Mouse (Mus musculus) limb, embryonic 12.5 days (tissue): ENCODE results near the gene Inpp5b. TPM values are rescaled to one million over a fixed set of nuclear protein-coding genes. Genes with fewer than 3 reads are reported as not detected.

Experiments used
- ATAC-seq: fragments of 200-750 bp; cut with Nextera tagmentation; 2 replicates; pipeline ENCODE4 v1.8.0; 2017; ENCODE audit warnings: low read depth, moderate TSS enrichment; ENCODE audit not compliant: insufficient number of reproducible peaks, insufficient read depth, low FRiP score, low TSS enrichment
- H3K27ac ChIP-seq: fragments of 300-500 bp; sonication (generic); 2 replicates; pipeline ENCODE4 v1.5.1; 2016; ENCODE audit warnings: mild to moderate bottlenecking, moderate library complexity
- H3K27me3 ChIP-seq: fragments of 300-500 bp; sonication (generic); 2 replicates; pipeline ENCODE4 v1.6.1; 2016; ENCODE audit warnings: mild to moderate bottlenecking, moderate library complexity
- H3K36me3 ChIP-seq: fragments of 300-500 bp; sonication (generic); 2 replicates; pipeline ENCODE4 v1.6.1; 2016; ENCODE audit warnings: mild to moderate bottlenecking, moderate library complexity
- H3K4me1 ChIP-seq: fragments of 300-500 bp; sonication (generic); replicated peaks from 2 replicates; pipeline ENCODE4 v1.6.1; 2016
- H3K4me2 ChIP-seq: fragments of 300-500 bp; sonication (generic); 2 replicates; pipeline ENCODE4 v1.6.1; 2016; ENCODE audit warnings: mild to moderate bottlenecking, moderate library complexity
- H3K4me3 ChIP-seq: fragments of 300-500 bp; sonication (generic); replicated peaks from 2 replicates; pipeline ENCODE4 v1.5.1; 2016; ENCODE audit warnings: mild to moderate bottlenecking
- H3K9ac ChIP-seq: fragments of 300-500 bp; sonication (generic); replicated peaks from 2 replicates; pipeline ENCODE4 v1.6.1; 2016; ENCODE audit warnings: mild to moderate bottlenecking, moderate library complexity
- H3K9me3 ChIP-seq: fragments of 300-500 bp; sonication (generic); 2 replicates; pipeline ENCODE4 v1.6.1; 2016; ENCODE audit warnings: mild to moderate bottlenecking, moderate library complexity
- WGBS: fragments of 180-500 bp; shearing (Covaris S2); methylation state at CpG from one replicate; pipeline ENCODE4 v1.1.7; 2016; 5-methylcytosine and 5-hydroxymethylcytosine counted together
- polyA plus RNA-seq: library from polyadenylated mRNA; unstranded; fragments of >200 nt; fragmentation: Nextera tagmentation; extraction: Ambion mirVana; gene quantifications from 2 replicates; pipeline ENCODE4 v1.2.1, GENCODE M21; 2016

The Inpp5b gene
- polyA plus RNA-seq, 1 experiment from 2014 or later, result 25.0 TPM

GRCm38 (mm10) chr4:124801552-124802308, 60.1 kb downstream of the Inpp5b start, which contains the start of gene Mtf1:
Gene Mtf1, plus strand, starts transcription at chr4:124802104.
- peak within 1 kb of the TSS; percentile 76 for H3K4me2 ChIP-seq
- H3K4me3 ChIP-seq, result peak within 1 kb of the TSS; percentile 83
- H3K36me3 ChIP-seq, result peaks cover 52% of the 10 kb centered on the region
- H3K9ac ChIP-seq, result peak within 1 kb of the TSS; percentile 91
- peak within 1 kb of the TSS; percentile 97 for H3K27ac ChIP-seq
- H3K9me3 ChIP-seq, result no peaks in the 10 kb centered on the region
- peak; percentile 82 for ATAC-seq
- H3K4me1 ChIP-seq, result peaks cover 13% of the 10 kb centered on the region
- WGBS, result 3% methylated on average over 21 of the region's 21 CpGs
- no peaks in the 10 kb centered on the region for H3K27me3 ChIP-seq

- H3K36me3 ChIP-seq, result peaks cover 59% of the 10 kb centered on the region
- peak overlapping the region; percentile 97 for H3K27ac ChIP-seq
- peak overlapping the region; percentile 83 for H3K4me3 ChIP-seq
- peak overlapping the region; percentile 91 for H3K9ac ChIP-seq
- peak; percentile 99 for ATAC-seq
- peak overlapping the region; percentile 76 for H3K4me2 ChIP-seq
- H3K4me1 ChIP-seq, result peaks cover 13% of the 10 kb centered on the region
- H3K9me3 ChIP-seq, result no peaks in the 10 kb centered on the region
- H3K27me3 ChIP-seq, result no peaks in the 10 kb centered on the region
- 2% methylated on average over 49 of the region's 53 CpGs for WGBS
Observed at GRCm38 (mm10) chr4:124802309-124803260, 60.9 kb downstream of the Inpp5b start.

- 83% methylated on average over 6 of the region's 6 CpGs for WGBS
- Histone ChIP-seq H3K27me3 (no peaks in the 10 kb centered on the region), H3K36me3 (peaks cover 59% of the 10 kb centered on the region), H3K9ac (peak overlapping the region; percentile 91; the same call in 1 of the 2 replicates), H3K9me3 (no peaks in the 10 kb centered on the region), H3K4me3 (peak overlapping the region; percentile 83), H3K4me1 (peaks cover 13% of the 10 kb centered on the region), H3K4me2 (peak overlapping the region; percentile 76), H3K27ac (no peak overlapping the region)
- no peak for ATAC-seq
Observed at GRCm38 (mm10) chr4:124803406-124803805, 61.8 kb downstream of the Inpp5b start.

GRCm38 (mm10) chr4:124808511-124808910, 66.9 kb downstream of the Inpp5b start:
- Histone ChIP-seq H3K4me2 (no peak overlapping the region), H3K27ac (no peak overlapping the region), H3K36me3 (peaks cover 62% of the 10 kb centered on the region), H3K9me3 (no peaks in the 10 kb centered on the region), H3K9ac (no peak overlapping the region), H3K27me3 (no peaks in the 10 kb centered on the region), H3K4me1 (peaks cover 2% of the 10 kb centered on the region), H3K4me3 (no peak overlapping the region)
- WGBS, result 86% methylated on average over 5 of the region's 5 CpGs
- no peak for ATAC-seq

GRCm38 (mm10) chr4:124809136-124809883, 67.7 kb downstream of the Inpp5b start:
- H3K4me2 ChIP-seq, result no peak overlapping the region
- WGBS, result 89% methylated on average over 9 of the region's 9 CpGs
- peaks cover 62% of the 10 kb centered on the region for H3K36me3 ChIP-seq
- no peaks in the 10 kb centered on the region for H3K27me3 ChIP-seq
- ATAC-seq, result no peak
- H3K27ac ChIP-seq, result no peak overlapping the region
- H3K9me3 ChIP-seq, result no peaks in the 10 kb centered on the region
- H3K4me3 ChIP-seq, result no peak overlapping the region
- no peak overlapping the region for H3K9ac ChIP-seq
- H3K4me1 ChIP-seq, result no peaks in the 10 kb centered on the region

GRCm38 (mm10) chr4:124810056-124810455, 68.4 kb downstream of the Inpp5b start:
- H3K4me3 ChIP-seq, result no peak overlapping the region
- no peak overlapping the region for H3K4me2 ChIP-seq
- no peak overlapping the region for H3K9ac ChIP-seq
- no peak overlapping the region for H3K27ac ChIP-seq
- H3K36me3 ChIP-seq, result peaks cover 56% of the 10 kb centered on the region
- no peaks in the 10 kb centered on the region for H3K27me3 ChIP-seq
- no peaks in the 10 kb centered on the region for H3K9me3 ChIP-seq
- 83% methylated on average over 7 of the region's 7 CpGs for WGBS
- ATAC-seq, result no peak
- H3K4me1 ChIP-seq, result no peaks in the 10 kb centered on the region

GRCm38 (mm10) chr4:124811347-124811975, 69.8 kb downstream of the Inpp5b start:
- no peak overlapping the region for H3K9ac ChIP-seq
- H3K36me3 ChIP-seq, result peaks cover 49% of the 10 kb centered on the region
- no peak overlapping the region for H3K4me2 ChIP-seq
- ATAC-seq, result no peak
- no peaks in the 10 kb centered on the region for H3K27me3 ChIP-seq
- no peak overlapping the region for H3K27ac ChIP-seq
- WGBS, result 73% methylated on average over 9 of the region's 9 CpGs
- H3K4me1 ChIP-seq, result no peaks in the 10 kb centered on the region
- H3K4me3 ChIP-seq, result no peak overlapping the region
- no peaks in the 10 kb centered on the region for H3K9me3 ChIP-seq

- 95% methylated on average over 11 of the region's 11 CpGs for WGBS
- no peak overlapping the region for H3K9ac ChIP-seq
- no peak overlapping the region for H3K27ac ChIP-seq
- no peaks in the 10 kb centered on the region for H3K27me3 ChIP-seq
- H3K9me3 ChIP-seq, result no peaks in the 10 kb centered on the region
- no peak overlapping the region for H3K4me2 ChIP-seq
- H3K4me1 ChIP-seq, result 0 out of 2 replicates have a peak, but pooled peaks cover 7% of the 10 kb centered on the region
- H3K36me3 ChIP-seq, result peaks cover 30% of the 10 kb centered on the region
- ATAC-seq, result no peak
- no peak overlapping the region for H3K4me3 ChIP-seq
Observed at GRCm38 (mm10) chr4:124815901-124816300, 74.3 kb downstream of the Inpp5b start.

GRCm38 (mm10) chr4:124817803-124818202, 76.2 kb downstream of the Inpp5b start:
- Histone ChIP-seq H3K9me3 (no peaks in the 10 kb centered on the region), H3K4me1 (0 out of 2 replicates have a peak, but pooled peaks cover 7% of the 10 kb centered on the region), H3K4me3 (no peak overlapping the region), H3K4me2 (no peak overlapping the region), H3K27ac (no peak overlapping the region), H3K36me3 (peaks cover 40% of the 10 kb centered on the region), H3K27me3 (no peaks in the 10 kb centered on the region), H3K9ac (no peak overlapping the region)
- no peak for ATAC-seq
- WGBS, result 24% methylated on average over 6 of the region's 6 CpGs

GRCm38 (mm10) chr4:124818832-124819231, 77.2 kb downstream of the Inpp5b start:
- Histone ChIP-seq H3K27me3 (no peaks in the 10 kb centered on the region), H3K4me1 (0 out of 2 replicates have a peak, but pooled peaks cover 7% of the 10 kb centered on the region), H3K9ac (no peak overlapping the region), H3K4me2 (no peak overlapping the region), H3K4me3 (no peak overlapping the region), H3K36me3 (peaks cover 50% of the 10 kb centered on the region), H3K27ac (no peak overlapping the region), H3K9me3 (no peaks in the 10 kb centered on the region)
- WGBS, result 90% methylated on average over 4 of the region's 4 CpGs
- no peak for ATAC-seq
